Mouse (Mus musculus): ENCODE data around the gene Slc22a18. TPM values are rescaled to one million over a fixed set of nuclear protein-coding genes. Genes with fewer than 3 reads are reported as not detected.

The Slc22a18 gene
- total RNA-seq, 2 experiments from 2014 or later = not detected

- no peak for ATAC-seq (replicated peaks; ENCODE audit: low FRiP score, poor library complexity, severe bottlenecking)
Measured at GRCm38 (mm10) chr7:143546554-143546953, 73.0 kb downstream of the Slc22a18 start.

DNA sequence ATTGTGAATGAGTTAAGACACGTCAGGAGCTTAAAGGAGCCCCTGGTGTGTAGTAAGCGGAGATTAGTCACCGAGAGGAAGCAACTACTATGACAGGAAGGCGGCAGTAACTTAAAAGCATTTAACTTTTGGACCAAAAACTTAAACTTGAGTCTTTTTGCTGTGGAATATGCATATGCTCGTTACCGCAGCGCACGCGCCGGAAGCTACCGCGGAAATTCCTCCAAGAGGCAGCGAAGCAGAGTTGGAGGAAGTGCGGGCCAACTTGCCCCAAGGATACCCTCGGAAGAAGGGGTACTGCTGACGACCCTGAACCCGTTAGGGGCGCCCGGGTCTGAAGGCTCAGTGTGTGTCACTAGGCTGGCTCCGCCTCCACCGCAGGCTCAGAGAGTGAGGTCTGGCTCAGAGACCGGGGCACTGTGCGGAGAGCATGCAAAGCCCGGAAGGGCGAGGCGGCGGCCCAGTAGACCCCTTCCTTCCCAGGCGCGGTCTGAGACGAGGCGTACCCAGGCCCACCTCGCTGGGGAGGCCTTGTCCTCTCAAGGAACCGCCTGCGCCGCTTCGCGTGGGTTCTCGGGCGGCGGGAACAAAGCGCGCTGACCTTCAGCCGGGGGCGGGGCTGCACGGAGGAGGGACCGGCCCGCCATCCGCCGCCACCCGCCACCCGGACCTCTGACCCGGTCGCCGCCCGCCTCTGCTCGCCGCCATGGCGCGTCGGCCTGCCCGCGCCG is 74.9 kb downstream of the Slc22a18 start:
- peak; percentile 64 for ATAC-seq (replicated peaks; ENCODE audit: low FRiP score, poor library complexity, severe bottlenecking)

Other genes with a start within 250 kb of the Slc22a18 start
- gene Cdkn1c, start 12.7 kb upstream of the Slc22a18 start, total RNA-seq (2015; ENCODE audit: low replicate concordance) = 14.8 TPM in 1 of 2 replicates, not detected in the other
- not detected in 2 replicates for gene Cdkn1c, start 12.7 kb upstream of the Slc22a18 start, total RNA-seq (2017; ENCODE audit: low replicate concordance)
- gene Phlda2, start 29.4 kb downstream of the Slc22a18 start, total RNA-seq (2015; ENCODE audit: low replicate concordance) = not detected in 2 replicates
- gene Phlda2, start 29.4 kb downstream of the Slc22a18 start, total RNA-seq (2017; ENCODE audit: low replicate concordance) = not detected in 2 replicates
- 114 and 120 TPM in 2 replicates for gene Nap1l4, start 75.4 kb downstream of the Slc22a18 start, total RNA-seq (2015; ENCODE audit: low replicate concordance)
- gene Nap1l4, start 75.4 kb downstream of the Slc22a18 start, total RNA-seq (2017; ENCODE audit: low replicate concordance) = 158 and 165 TPM in 2 replicates
- gene Cars, start 126.4 kb downstream of the Slc22a18 start, total RNA-seq (2015; ENCODE audit: low replicate concordance) = 139 and 184 TPM in 2 replicates
- 212 and 322 TPM in 2 replicates for gene Cars, start 126.4 kb downstream of the Slc22a18 start, total RNA-seq (2017; ENCODE audit: low replicate concordance)
- 5.0 and 5.9 TPM in 2 replicates for gene Tnfrsf26, start 155.0 kb downstream of the Slc22a18 start, total RNA-seq (2015; ENCODE audit: low replicate concordance)
- gene Tnfrsf26, start 155.0 kb downstream of the Slc22a18 start, total RNA-seq (2017; ENCODE audit: low replicate concordance) = 0.51 and 1.7 TPM in 2 replicates
- 1.7 and 16.6 TPM in 2 replicates for gene Tnfrsf22, start 175.9 kb downstream of the Slc22a18 start, total RNA-seq (2015; ENCODE audit: low replicate concordance)
- not detected in 2 replicates for gene Tnfrsf22, start 175.9 kb downstream of the Slc22a18 start, total RNA-seq (2017; ENCODE audit: low replicate concordance)
- 2.5 TPM in 1 of 2 replicates, not detected in the other for gene Tnfrsf23, start 212.1 kb downstream of the Slc22a18 start, total RNA-seq (2015; ENCODE audit: low replicate concordance)
- gene Tnfrsf23, start 212.1 kb downstream of the Slc22a18 start, total RNA-seq (2017; ENCODE audit: low replicate concordance) = 0.30 TPM in 1 of 2 replicates, not detected in the other

Measured in erythroid progenitor cell, adult 5-6 weeks (primary cell).